Mouse (Mus musculus): ENCODE results near the gene Hadh.

GRCm38 (mm10) chr3:131259392-131259965, 12.4 kb downstream of the Hadh start:
- TF ChIP-seq TCF12 (IDR thresholded peaks at IDR 0.05; ENCODE audit: insufficient read depth, poor library complexity, severe bottlenecking) (no peak), POLR2A (IDR thresholded peaks at IDR 0.05; ENCODE audit: insufficient read length, low read depth) (no peak), POLR2AphosphoS2 (IDR thresholded peaks at IDR 0.05; ENCODE audit: insufficient read length, low read depth) (no peak), MAX (IDR thresholded peaks at IDR 0.05; ENCODE audit: low read depth) (no peak)

Data from myocyte (in vitro differentiated cells).